Mouse (Mus musculus) spleen, adult 18-20 months (tissue): ENCODE data around the gene Plekha1.

ENCODE experiments used
- DNase-seq, 2 experiments: peaks; one replicate each; pipeline ENCODE4 v3.0.0; 2022; ENCODE audit warnings: mixed read lengths in 2 of 2

The Plekha1 gene

DNA sequence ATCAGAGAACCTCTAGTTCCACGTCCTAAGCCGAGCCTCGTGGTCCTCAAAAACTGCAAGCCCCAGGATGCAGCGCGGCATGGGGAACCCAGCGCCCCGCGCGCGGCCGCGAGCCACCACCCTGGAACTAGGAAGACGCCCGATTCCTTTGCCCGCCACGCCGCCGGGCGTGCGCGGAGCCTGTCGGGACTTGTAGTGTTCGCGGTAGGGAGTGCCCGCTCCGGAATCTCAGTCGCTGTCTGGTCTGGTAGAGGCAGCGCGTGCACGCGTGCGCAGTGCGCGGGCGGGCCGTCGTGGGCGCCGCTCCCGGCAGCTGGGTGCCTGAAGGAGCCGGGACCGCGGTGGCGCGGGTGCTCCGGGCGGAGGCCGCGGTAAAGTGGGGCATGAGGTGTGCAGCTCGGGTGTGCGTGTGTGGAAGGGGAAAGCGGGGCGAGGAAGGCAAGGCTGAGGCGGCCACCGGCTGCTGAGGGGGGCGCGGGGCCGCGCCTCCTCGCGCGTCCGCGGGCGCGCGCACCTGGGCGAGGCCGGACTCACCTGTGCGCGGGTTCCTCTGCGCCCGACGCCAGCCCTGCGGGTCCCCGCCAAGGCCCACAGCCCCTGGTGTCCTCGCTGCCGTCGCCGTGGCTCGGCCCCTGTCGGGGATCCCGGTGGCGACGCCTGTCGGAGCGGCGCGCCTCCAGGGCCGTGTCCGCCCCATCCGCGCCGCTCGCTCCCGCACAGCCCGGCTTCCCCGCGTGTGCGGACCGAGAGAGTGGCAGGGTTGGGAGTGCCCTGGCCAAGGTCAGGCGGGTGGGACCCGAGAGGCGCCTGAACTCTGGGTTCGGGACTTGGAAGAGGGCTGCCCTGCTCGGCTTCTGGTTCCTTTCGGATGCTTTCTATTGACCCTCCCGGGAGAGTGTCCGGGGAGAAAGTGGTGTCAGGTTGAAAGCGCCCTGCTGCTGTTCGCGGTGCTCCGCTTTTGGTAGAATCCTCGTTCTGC lies at the start of gene Plekha1:
TSS of gene Plekha1 (plus strand) at position 144 of the 979 bp plus-strand sequence.
- peak; percentile 92 to 96 for DNase-seq

DNA sequence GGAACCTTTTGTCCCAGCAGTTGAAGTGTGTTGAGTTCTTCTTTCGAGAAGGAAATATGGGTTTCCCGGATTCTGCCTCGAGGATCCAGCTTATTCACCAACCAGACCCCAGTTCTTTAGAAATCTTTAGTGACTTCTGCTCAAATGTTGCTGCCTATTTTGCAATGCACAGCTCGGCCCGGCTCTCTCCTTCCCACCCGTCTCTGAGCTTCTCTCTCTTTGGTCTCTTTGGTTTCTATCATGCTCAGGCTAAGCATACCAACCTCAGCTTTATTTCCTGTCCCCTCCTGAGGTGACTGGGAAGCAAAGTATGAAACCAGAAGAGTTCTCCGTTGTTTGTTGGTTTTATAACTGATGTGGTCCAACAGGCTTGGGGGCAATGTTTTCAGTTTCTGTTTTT lies 49.3 kb upstream of the Plekha1 start:
- no peak for DNase-seq

DNA sequence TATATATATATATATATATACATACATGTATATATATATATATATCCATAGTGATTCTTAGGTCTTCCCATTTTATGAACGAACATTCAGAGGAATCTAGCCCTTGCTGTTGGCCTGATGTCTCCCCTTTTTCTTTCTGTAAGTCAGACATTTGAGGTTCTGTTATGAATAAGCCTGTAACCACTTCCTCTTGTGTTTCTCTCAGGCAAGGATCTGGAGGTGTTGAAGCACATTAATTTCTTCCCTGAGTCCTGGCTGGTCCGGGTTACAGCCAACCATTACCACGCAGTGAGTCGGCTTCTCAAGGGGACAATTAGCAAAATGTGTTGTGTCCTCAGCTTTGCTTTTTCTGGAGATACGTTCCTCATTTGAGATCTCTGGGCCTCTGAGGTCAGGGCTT lies 46.7 kb upstream of the Plekha1 start:
- DNase-seq = no peak

DNA sequence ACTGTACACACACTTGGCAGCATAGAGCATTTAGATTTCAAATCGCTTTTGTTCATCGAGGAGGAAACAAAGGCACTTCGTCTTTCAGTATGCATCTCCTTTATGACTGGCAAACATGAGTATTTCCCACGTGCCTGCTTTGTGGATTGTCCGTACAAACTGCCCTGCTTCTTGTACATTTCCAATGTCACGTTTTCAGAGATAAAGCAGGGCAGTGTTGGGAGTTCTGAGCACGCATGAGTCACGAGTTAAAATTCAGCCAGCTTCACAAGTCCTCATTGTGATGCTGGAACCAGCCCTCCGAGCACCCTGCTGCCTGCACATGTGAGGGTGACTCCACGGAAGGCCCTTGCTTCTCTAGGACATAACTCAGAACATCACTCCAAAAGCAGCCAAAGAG lies 45.9 kb upstream of the Plekha1 start:
- no peak for DNase-seq

DNA sequence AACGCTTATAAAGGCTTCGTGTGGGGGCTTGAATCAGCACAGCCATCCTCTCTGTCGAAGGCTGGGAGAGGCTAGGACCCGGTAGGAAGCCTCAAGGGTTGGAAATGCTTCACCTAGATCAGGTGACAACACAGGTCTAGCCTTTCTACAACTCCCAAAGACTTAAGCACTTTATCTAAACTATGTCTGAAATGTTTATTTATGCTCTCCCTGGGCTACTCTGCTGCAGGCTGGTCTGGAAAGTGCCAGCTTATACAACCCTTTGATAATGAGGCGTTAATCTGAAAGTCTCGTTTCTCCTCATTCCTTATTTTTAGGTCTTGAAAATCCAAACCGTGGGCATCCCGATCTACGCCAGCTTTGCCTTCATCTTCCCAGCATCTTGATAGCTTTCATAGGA lies 41.6 kb upstream of the Plekha1 start:
- DNase-seq = no peak

DNA sequence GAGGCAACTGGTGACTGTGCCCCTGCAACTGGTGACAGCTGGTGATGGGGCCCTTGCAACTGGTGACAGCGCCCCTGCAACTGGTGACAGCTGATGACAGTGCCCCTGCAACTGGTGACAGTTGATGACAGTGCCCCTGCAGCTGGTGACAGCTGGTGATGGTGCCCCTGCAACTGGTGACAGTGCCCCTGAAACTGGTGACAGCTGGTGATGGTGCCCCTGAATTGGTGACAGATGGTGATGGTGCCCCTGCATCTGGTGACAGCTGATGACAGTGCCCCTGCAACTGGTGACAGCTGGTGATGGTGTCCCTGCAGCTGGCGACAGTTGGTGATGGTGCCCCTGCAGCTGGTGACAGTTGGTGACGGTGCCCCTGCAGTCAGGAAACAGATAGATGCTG lies 39.2 kb upstream of the Plekha1 start:
- no peak for DNase-seq

DNA sequence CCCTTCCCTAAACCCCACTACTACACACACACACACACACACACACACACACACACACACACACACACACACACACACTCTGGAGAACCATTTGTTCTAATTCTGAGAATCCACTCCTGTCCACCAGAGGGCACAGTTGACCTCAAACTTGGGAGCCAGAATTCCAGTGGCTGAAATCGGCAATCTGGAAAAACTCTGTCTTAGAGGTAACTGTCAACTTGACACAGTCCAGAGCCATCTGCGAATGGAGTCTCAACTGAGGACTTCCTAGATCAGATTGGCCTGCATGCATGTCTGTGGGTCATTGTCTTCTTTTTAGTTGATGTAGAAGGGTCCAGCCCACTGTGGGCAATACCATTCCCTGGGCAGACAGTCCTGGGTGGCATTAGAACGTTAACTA lies 38.1 kb upstream of the Plekha1 start:
- peak in 1 of 2 experiments; percentile 24 for DNase-seq

DNA sequence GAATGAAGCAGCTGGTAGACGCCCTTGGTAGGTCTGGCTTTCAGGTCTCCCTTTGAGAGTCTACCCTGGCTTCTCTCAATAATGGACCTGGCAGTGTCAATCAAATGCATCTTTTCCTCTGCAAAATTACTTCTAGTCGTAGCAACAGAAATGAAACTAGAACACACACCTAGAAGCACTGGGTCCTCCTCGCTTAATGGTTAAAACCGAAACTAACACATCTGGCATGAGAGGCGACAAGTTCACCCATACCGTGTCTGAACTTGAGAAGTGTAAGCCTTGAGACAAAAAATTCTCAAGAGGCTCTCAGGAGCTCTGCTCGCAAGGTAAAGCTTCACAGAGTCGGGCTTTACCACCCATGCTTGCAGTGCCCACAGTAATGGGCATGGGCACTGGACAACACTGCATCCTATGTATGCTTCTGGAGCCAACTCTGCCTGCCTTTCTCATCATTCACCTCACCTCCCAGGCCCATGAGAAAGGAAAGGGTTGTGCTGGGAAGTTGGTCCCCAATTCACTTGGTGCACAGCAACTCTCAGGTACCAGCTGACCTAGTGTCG lies 37.6 kb upstream of the Plekha1 start:
- no peak for DNase-seq

DNA sequence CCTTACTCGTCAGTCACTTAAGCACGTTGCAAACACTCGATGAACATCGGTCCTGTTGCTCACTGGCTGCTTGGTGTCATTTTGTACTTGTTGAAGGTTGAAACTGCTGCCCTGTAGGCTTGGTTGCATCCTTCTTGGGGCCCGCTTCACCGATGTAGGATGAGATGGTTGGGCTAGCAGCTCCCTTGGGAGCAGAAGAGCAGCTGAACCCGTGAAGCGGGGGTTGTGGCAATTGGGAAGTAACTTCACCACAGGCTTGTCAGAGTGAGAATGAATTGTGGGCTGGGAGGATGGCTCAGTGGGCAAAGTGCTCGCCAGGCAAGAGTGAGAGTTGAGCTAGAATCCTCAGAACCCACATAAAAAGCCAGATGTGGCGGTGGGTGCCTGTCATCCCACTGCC lies 37.1 kb upstream of the Plekha1 start:
- DNase-seq = peak in 1 of 2 experiments; percentile 20

DNA sequence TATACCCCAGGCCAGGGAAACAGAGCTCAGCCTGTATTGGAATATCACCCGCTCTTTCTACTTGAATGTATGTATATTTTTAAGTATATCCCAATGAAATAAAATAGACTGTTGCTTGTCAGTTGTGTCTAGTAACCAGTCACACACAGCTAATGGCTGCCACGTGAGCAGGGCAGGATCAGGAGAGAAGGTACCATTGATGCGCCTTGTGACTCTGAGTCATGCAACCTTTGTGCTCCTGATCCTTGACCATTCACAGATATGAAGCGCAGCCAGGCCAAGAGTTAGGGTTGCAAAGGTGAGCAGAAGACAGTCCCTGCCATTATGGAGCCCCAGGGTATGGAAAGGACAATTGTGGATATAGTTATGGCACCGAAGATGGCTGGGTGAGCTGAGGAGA lies 34.0 kb upstream of the Plekha1 start:
- no peak for DNase-seq

DNA sequence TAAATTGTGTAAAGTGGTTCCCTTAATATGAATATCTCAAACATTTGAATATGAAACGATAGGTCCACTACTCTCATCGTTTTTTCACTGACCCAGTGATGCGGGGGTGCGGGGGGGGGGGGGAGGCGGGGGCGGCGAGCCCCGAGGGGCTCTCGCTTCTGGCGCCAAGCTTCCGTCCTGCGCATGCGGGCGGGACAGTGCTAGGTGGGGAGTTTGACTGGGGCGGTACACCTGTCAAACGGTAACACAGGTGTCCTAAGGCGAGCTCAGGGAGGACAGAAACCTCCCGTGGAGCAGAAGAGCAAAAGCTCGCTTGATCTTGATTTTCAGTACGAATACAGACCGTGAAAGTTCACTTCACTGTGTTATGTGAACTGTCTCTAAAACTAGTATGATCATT lies 31.3 kb upstream of the Plekha1 start:
- DNase-seq = no peak

DNA sequence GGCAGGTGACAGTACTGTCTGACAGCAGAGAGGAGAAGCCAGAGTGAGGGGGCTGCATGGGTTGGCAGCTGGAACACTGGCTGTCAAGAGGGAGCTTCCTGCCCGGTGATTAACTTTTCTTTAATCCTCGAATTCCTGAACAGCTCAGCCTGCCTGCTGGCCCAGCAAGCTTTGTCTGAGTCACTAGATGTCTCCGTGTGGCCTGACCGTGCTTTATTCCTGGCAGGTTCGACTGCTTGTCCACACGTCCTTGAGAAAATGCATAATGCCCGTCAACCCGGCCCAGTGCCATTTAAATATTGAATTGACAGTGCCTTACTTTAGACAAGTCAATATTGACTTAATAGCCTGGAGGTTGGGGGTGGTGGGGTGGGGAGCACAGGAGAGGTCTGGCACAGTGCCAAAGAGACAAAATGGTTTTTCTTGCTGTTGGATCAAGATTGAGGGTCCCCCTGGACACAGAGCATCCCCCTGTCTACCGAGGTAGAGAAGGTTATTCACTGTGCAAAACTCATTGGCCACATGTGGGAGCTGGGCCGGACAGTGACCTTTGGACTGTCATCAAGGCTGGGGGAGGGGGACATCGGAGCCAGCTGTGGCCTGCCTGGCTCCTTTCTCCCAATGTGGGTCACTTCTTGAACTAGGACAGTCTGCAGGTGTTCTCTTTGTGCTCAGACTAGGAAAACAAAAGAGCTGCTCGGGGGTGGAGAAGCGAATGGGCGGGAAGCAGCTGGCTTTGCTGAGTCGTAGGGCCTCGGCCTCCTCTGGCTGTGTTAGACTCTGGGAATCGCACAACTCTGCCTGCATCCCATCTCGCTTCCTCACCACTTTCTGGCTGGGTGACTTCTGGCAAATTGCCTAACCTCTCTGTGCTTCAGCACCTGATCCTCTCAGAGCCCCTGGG lies 30.3 kb upstream of the Plekha1 start:
- DNase-seq = no peak

DNA sequence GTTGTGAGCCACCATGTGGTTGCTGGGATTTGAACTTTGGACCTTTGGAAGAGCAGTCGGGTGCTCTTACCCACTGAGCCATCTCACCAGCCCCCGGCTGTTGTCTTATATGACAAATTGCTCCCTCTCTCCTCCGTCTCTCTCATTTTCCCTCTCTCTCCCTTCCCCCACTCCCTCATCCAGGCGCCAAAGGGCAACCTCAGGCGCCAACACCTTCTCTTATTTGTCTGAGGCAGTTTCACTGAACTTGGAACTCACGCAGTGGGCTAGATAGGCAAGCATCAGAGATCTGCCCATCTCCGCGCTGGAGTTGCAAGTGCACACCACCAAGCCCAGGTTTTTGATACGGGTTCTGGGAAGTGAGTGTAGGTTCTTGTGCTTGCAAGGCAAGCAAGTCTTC lies 29.5 kb upstream of the Plekha1 start:
- no peak for DNase-seq

DNA sequence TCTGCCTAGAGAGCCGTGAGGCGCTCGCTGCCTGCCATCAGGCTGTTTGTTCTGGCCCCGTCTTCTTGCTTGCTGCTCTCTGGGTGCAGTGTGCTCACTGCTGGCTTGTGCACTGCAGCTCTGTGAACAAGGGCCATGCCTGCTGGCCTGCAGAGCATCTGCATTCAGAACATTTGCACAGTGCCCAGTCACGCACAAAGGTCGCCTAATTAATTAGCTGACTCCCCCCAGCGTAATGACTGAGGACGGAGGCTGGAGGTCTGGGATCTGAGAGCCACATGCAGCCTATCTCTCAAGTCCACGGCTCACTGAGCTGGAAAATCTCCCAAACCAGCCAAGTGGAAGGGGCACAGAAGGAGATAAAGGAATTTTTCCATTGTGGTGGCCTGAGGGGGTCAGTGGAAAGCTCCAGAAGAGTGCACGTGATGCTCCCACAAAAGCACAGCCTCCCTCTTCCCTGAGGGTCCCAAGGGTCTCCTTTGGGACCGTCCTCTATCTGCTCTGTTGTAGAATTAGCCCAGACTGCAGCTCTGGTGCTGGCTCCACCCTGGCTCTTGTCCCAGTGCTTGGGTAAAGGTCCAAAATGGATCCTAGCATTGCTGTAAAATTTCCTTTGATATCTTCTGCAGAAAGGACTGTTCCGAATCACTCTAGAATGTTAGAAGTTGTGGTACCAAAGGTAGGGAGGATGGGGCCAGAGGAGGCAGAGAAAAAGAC lies 27.5 kb upstream of the Plekha1 start:
- no peak for DNase-seq

DNA sequence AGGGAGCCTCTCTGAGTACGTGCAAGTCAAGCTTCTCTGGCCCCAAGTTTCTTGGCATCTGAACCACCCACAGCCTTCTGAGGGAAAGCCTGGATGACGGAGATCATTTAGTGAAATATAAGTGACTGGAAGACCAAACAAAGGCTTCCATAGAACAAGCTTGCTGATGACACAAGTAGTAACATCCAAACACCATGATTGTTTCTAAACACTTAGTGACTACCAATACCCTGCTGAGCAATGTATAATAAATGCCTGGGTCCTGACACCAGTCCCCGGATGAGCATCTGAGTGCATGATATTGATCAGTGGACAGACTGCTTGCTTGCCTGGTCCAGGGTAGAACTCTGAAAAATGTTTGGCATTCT lies 26.9 kb upstream of the Plekha1 start:
- no peak for DNase-seq

DNA sequence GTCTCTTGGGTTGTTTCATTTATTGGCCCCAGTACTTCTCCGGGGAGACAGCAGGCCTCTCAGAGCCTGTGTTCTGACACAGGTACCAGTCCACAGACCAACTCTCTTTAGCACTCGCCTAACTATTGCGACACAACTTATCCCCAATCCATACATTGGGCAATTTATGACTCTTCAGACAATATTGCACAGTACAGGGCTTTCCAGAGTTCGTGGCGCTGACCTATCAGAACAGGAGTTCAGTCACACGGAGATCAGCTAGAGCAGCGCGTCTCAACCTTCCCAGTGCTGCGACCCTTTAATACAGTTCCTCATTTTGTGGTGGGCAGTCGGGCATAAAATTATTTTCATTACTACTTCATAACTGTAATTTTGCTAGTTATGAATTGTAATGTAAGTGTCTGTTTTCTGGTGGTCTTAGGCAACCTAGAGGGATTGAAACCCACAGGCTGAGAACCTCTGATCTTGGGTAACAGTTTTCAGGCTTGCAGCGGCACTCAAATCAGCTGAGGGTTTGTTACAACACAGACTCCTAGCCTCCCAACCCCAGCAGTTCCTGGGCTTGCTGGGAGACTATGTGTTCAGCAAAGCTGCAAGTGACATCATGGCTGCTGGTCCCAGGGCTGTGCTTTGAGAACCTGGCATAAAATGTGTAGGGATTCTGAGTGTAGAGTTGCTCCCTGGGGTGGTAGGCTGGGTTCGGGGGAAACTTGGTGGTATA lies 26.0 kb upstream of the Plekha1 start:
- DNase-seq = no peak

DNA sequence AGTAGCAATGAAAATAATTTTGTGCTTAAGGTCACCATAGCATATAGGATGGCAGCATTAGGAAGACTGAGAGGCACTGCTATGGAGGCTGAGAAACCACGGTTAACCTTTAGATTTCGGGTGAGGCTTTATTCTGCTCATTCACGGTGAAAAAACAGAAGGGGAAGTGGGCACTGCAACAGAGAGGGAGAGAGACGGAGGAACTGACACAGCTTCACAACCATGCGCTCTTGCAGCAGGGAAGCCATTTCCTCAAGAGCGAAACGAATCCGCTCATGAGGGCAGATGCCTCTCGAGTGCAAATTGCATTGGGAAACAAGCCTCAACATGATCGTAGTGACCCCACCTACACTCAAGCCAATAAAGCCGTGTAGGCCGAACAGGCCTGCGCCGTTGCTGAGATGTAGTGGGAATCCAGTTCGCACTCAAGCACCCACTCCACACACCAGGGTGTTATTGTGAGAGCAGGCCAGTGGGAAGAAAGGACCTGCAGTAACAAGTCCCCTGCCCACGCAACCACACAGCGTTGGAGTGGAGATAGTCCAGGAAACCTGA lies 18.3 kb upstream of the Plekha1 start:
- no peak for DNase-seq

DNA sequence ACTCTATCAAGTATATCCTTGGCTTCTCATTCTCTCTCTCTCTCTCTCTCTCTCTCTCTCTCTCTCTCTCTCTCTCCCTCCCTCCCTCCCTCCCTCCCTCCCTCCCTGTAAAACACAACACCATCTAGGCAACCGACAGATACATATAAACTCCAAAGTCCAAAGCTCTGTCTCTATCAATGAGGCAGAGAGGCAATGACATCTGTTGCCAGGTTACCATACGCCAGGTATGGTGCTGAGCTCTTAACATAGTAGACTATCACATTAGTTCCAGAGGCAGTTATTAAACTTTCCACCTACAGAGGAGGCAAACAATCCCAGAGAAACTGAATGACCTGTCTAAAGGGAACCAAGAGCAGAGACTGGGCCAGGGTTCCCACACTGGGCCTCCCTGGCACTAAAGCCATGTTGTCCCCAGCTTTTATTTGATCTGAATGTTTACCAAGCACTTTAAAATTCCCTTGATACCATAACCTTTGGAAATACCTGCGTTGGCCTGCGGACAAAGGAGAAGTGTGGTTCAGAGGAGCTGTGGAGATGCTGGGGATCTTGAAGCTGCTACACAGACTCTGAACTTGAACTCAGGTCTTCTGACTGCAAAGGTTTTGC lies 10.8 kb upstream of the Plekha1 start:
- DNase-seq = no peak

DNA sequence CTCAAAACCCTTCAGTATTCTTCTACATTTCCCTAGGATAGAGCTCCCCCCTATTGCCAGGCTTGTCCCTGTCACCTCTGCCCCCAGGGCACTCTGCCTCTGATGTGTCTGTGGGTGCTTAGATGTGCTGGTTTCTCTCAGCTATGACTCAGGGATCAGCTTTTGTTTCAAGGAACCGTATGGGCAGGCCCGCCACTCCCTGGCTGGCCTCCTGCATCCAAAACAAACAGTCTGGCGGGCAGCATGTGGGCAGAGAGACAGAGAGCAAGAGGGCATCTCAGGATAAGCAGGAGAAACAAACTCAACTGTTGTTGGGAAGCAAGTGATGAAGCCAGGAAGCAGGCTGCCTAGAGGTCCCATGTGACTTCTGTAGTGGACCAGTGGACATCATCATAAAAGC lies 9.9 kb upstream of the Plekha1 start:
- DNase-seq = no peak

DNA sequence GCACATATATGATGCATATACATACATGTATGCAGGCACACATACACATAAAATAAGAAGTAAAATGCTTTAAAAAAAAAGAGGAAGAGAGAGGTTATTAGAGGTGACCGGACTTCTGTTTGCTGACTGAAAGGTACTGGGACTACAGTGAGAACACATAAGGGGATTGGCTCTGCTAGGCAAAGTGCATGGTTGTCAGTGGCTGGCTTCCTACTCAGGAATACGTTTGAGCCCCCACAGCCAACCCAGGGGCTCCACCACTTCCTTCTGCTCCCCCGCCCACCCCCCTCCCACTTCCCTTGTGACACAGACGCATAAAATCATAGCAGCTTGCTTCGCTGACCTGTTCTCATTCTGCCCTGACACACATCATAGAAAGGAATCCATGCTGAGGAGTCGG lies 7.6 kb upstream of the Plekha1 start:
- no peak for DNase-seq

DNA sequence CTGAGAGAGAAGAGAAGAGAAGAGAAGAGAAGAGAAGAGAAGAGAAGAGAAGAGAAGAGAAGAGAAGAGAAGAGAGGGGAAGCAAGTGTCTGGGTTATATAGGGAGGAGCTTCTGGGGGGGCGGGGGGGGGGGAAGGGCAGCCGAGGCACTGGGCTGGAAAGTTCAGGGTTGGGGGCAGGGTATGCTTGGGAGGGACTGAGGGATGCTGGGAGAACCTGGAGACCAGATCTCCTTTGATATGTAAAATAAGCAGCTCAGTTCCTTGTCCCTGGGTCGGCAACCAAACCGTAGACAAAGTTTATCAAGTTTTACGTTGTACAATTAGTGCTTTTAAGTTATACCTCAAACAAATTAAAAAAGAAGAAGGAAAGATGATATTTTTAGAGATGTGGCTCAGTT lies 5.6 kb upstream of the Plekha1 start:
- DNase-seq = no peak
